Mouse (Mus musculus) neural tube, embryonic 13.5 days (tissue): ENCODE results near the gene Rap1gap2. TPM values are rescaled to one million over a fixed set of nuclear protein-coding genes. Genes with fewer than 3 reads are reported as not detected.
A peak's percentile ranks its signal among the peaks of the same experiment; 100 is the strongest.

Experiments
- ATAC-seq: fragments of 200-750 bp; cut with Nextera tagmentation; 2 replicates; pipeline ENCODE4 v1.8.0; 2017; ENCODE audit warnings: low read depth, mild to moderate bottlenecking, moderate TSS enrichment, moderate library complexity
- H3K27ac ChIP-seq: fragments of 300-500 bp; sonication (generic); replicated peaks from 2 replicates; pipeline ENCODE4 v1.5.1; 2015; ENCODE audit warnings: moderate library complexity, mild to moderate bottlenecking, inconsistent platforms
- H3K27me3 ChIP-seq: fragments of 300-500 bp; sonication (generic); 2 replicates; pipeline ENCODE4 v1.6.1; 2015; ENCODE audit warnings: mild to moderate bottlenecking, inconsistent platforms
- H3K36me3 ChIP-seq: fragments of 300-500 bp; sonication (generic); 2 replicates; pipeline ENCODE4 v1.6.1; 2015; ENCODE audit warnings: mild to moderate bottlenecking, inconsistent platforms
- H3K4me1 ChIP-seq: fragments of 300-500 bp; sonication (generic); replicated peaks from 2 replicates; pipeline ENCODE4 v1.6.1; 2015; ENCODE audit warnings: inconsistent platforms
- H3K4me2 ChIP-seq: fragments of 300-500 bp; sonication (generic); 2 replicates; pipeline ENCODE4 v1.6.1; 2015; ENCODE audit warnings: inconsistent platforms, mild to moderate bottlenecking, moderate library complexity
- H3K4me3 ChIP-seq: fragments of 300-500 bp; sonication (generic); 2 replicates; pipeline ENCODE4 v1.5.1; 2015; ENCODE audit warnings: mild to moderate bottlenecking, inconsistent platforms
- H3K9ac ChIP-seq: fragments of 300-500 bp; sonication (generic); 2 replicates; pipeline ENCODE4 v1.6.1; 2015; ENCODE audit warnings: moderate library complexity, mild to moderate bottlenecking, inconsistent platforms
- H3K9me3 ChIP-seq: fragments of 300-500 bp; sonication (generic); 2 replicates; pipeline ENCODE4 v1.6.1; 2016; ENCODE audit warnings: inconsistent platforms
- WGBS: fragments of 180-500 bp; shearing (Covaris S2); methylation state at CpG from one replicate; pipeline ENCODE4 v1.1.7; 2015; 5-methylcytosine and 5-hydroxymethylcytosine counted together
- polyA plus RNA-seq: library from polyadenylated mRNA; unstranded; fragments of >200 nt; fragmentation: Nextera tagmentation; extraction: Ambion mirVana; gene quantifications from 2 replicates; pipeline ENCODE4 v1.2.1, GENCODE M21; 2015

Gene Rap1gap2
- polyA plus RNA-seq, 1 experiment from 2014 or later, result 10.9 TPM

GRCm38 (mm10) chr11:74638791-74639411 is 28.2 kb upstream of the Rap1gap2 start:
- 13% methylated on average over 9 of the region's 9 CpGs for WGBS

GRCm38 (mm10) chr11:74637971-74638790 is 27.5 kb upstream of the Rap1gap2 start:
- peak overlapping the region; percentile 85 for H3K4me2 ChIP-seq
- H3K27me3 ChIP-seq, result peaks cover 35% of the 10 kb centered on the region
- H3K9ac ChIP-seq, result peak overlapping the region; percentile 93
- under 1% methylated on average over 86 of the region's 86 CpGs for WGBS
- no peaks in the 10 kb centered on the region for H3K9me3 ChIP-seq
- H3K36me3 ChIP-seq, result 0 out of 2 replicates have a peak, but pooled peaks cover 3% of the 10 kb centered on the region
- peak overlapping the region; percentile 95 for H3K27ac ChIP-seq
- peaks cover 24% of the 10 kb centered on the region for H3K4me1 ChIP-seq
- peak overlapping the region; percentile 68 for H3K4me3 ChIP-seq
- ATAC-seq, result peak; percentile 88

More at GRCm38 (mm10) chr11:74638791-74639411, 28.2 kb upstream of the Rap1gap2 start:
- 0 out of 2 replicates have a peak, but pooled peaks cover 3% of the 10 kb centered on the region for H3K36me3 ChIP-seq
- no peaks in the 10 kb centered on the region for H3K9me3 ChIP-seq
- peak; percentile 41 for ATAC-seq
- H3K4me2 ChIP-seq, result peak overlapping the region; percentile 85
- peak overlapping the region; percentile 68 for H3K4me3 ChIP-seq
- H3K27ac ChIP-seq, result peak overlapping the region; percentile 95
- peak overlapping the region; percentile 93 for H3K9ac ChIP-seq
- peaks cover 24% of the 10 kb centered on the region for H3K4me1 ChIP-seq
- peaks cover 35% of the 10 kb centered on the region for H3K27me3 ChIP-seq

GRCm38 (mm10) chr11:74637486-74637885 is 26.8 kb upstream of the Rap1gap2 start:
- peak overlapping the region; percentile 95 for H3K27ac ChIP-seq
- WGBS, result 19% methylated on average over 8 of the region's 8 CpGs
- ATAC-seq, result 0 out of 2 replicates have a peak, but pooled peaks have one; percentile 3
- peaks cover 24% of the 10 kb centered on the region for H3K4me1 ChIP-seq
- H3K27me3 ChIP-seq, result peaks cover 35% of the 10 kb centered on the region
- H3K4me2 ChIP-seq, result peak overlapping the region; percentile 85
- 0 out of 2 replicates have a peak, but pooled peaks cover 3% of the 10 kb centered on the region for H3K36me3 ChIP-seq
- peak overlapping the region; percentile 93 for H3K9ac ChIP-seq
- peak overlapping the region; percentile 68 for H3K4me3 ChIP-seq
- H3K9me3 ChIP-seq, result no peaks in the 10 kb centered on the region

- H3K9ac ChIP-seq, result no peak overlapping the region
- H3K36me3 ChIP-seq, result 0 out of 2 replicates have a peak, but pooled peaks cover 11% of the 10 kb centered on the region
- no peak for ATAC-seq
- H3K27me3 ChIP-seq, result peaks cover 16% of the 10 kb centered on the region
- WGBS, result 64% methylated on average over 5 of the region's 5 CpGs
- H3K4me1 ChIP-seq, result peaks cover 24% of the 10 kb centered on the region
- H3K4me2 ChIP-seq, result no peak overlapping the region
- H3K27ac ChIP-seq, result no peak overlapping the region
- H3K9me3 ChIP-seq, result no peaks in the 10 kb centered on the region
- no peak overlapping the region for H3K4me3 ChIP-seq
These were observed 24.0 kb upstream of the Rap1gap2 start for GRCm38 (mm10) chr11:74634490-74635275.

- 74% methylated on average over 7 of the region's 7 CpGs for WGBS
These were observed 21.4 kb upstream of the Rap1gap2 start for GRCm38 (mm10) chr11:74631880-74632789.

GRCm38 (mm10) chr11:74627481-74627880 is 16.8 kb upstream of the Rap1gap2 start:
- no peak overlapping the region for H3K4me2 ChIP-seq

More at GRCm38 (mm10) chr11:74631880-74632789, 21.4 kb upstream of the Rap1gap2 start:
- Histone ChIP-seq H3K4me1 (peaks cover 2% of the 10 kb centered on the region), H3K36me3 (0 out of 2 replicates have a peak, but pooled peaks cover 11% of the 10 kb centered on the region), H3K9ac (no peak overlapping the region), H3K4me2 (no peak overlapping the region), H3K4me3 (no peak overlapping the region), H3K9me3 (no peaks in the 10 kb centered on the region), H3K27ac (no peak overlapping the region), H3K27me3 (peaks cover 10% of the 10 kb centered on the region)
- ATAC-seq, result no peak

GRCm38 (mm10) chr11:74625333-74625732 is 14.6 kb upstream of the Rap1gap2 start:
- Histone ChIP-seq H3K36me3 (0 out of 2 replicates have a peak, but pooled peaks cover 9% of the 10 kb centered on the region), H3K9me3 (no peaks in the 10 kb centered on the region), H3K4me3 (no peak overlapping the region), H3K27ac (no peak overlapping the region), H3K27me3 (peaks cover 30% of the 10 kb centered on the region), H3K4me1 (peaks cover 5% of the 10 kb centered on the region; the same call in 1 of the 2 replicates), H3K4me2 (no peak overlapping the region), H3K9ac (no peak overlapping the region)
- ATAC-seq, result no peak

More at GRCm38 (mm10) chr11:74627481-74627880, 16.8 kb upstream of the Rap1gap2 start:
- Histone ChIP-seq H3K9me3 (no peaks in the 10 kb centered on the region), H3K4me3 (no peak overlapping the region), H3K4me1 (no peaks in the 10 kb centered on the region), H3K27ac (no peak overlapping the region), H3K9ac (no peak overlapping the region), H3K36me3 (0 out of 2 replicates have a peak, but pooled peaks cover 17% of the 10 kb centered on the region), H3K27me3 (peaks cover 9% of the 10 kb centered on the region)
- ATAC-seq, result no peak
- 86% methylated on average over 2 of the region's 3 CpGs for WGBS

- WGBS, result 72% methylated on average over 6 of the region's 6 CpGs
- Histone ChIP-seq H3K9me3 (no peaks in the 10 kb centered on the region), H3K4me3 (no peak overlapping the region), H3K4me1 (peaks cover 11% of the 10 kb centered on the region; the same call in 1 of the 2 replicates), H3K27me3 (peaks cover 38% of the 10 kb centered on the region), H3K9ac (no peak overlapping the region), H3K27ac (no peak overlapping the region), H3K4me2 (no peak overlapping the region), H3K36me3 (0 out of 2 replicates have a peak, but pooled peaks cover 9% of the 10 kb centered on the region)
- no peak for ATAC-seq
These were observed 13.0 kb upstream of the Rap1gap2 start for GRCm38 (mm10) chr11:74623693-74624092.

GRCm38 (mm10) chr11:74621974-74622669 is 11.4 kb upstream of the Rap1gap2 start:
- ATAC-seq, result no peak
- Histone ChIP-seq H3K36me3 (0 out of 2 replicates have a peak, but pooled peaks cover 9% of the 10 kb centered on the region), H3K27me3 (peaks cover 51% of the 10 kb centered on the region), H3K9me3 (no peaks in the 10 kb centered on the region), H3K4me2 (no peak overlapping the region), H3K27ac (no peak overlapping the region), H3K9ac (no peak overlapping the region), H3K4me1 (peaks cover 11% of the 10 kb centered on the region; the same call in 1 of the 2 replicates), H3K4me3 (no peak overlapping the region)
- 78% methylated on average over 8 of the region's 8 CpGs for WGBS

- Histone ChIP-seq H3K27me3 (peaks cover 65% of the 10 kb centered on the region), H3K27ac (no peak overlapping the region)
- peak; percentile 67; the same call in 1 of the 2 replicates for ATAC-seq
These were observed 9.2 kb upstream of the Rap1gap2 start for GRCm38 (mm10) chr11:74619956-74620300.

More at GRCm38 (mm10) chr11:74619956-74620300, 9.2 kb upstream of the Rap1gap2 start:
- peak overlapping the region; percentile 71 for H3K4me2 ChIP-seq
- no peaks in the 10 kb centered on the region for H3K9me3 ChIP-seq
- H3K4me1 ChIP-seq, result peaks cover 11% of the 10 kb centered on the region; the same call in 1 of the 2 replicates
- WGBS, result 3% methylated on average over 16 of the region's 16 CpGs
- 0 out of 2 replicates have a peak, but pooled peaks cover 9% of the 10 kb centered on the region for H3K36me3 ChIP-seq
- peak overlapping the region; percentile 82 for H3K9ac ChIP-seq
- peak overlapping the region; percentile 71 for H3K4me3 ChIP-seq
